Comparison of ENCODE assay signal across 11 mouse cellular contexts in the genomic region with DNA sequence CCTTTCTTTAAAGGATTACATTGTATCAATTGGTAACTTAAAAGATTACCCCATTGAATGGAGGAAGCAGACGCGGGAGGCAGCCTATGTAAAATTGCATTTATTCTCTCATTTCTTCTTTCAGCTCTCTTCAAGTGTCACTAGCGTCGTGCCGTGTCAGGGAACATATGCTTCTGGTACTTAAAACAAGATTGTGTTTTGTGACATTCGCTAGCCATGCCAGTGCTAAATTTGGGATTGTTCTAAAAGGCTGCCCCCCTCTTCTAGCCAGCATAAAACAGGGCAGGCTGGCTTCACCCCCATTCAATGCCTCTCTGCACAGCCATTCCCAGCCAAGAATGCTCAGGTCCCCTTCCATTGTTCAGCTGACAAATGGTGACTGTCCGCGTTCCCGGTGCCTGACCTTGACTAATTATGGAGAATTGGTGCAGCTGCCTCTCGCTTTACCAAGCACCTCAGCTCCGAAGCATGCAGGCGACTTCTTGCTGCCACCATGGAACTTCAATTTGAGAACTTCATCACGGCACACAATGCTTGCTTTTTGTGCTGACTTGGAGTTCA.
DNase-seq lines count a peak whose midpoint lies in the region; ATAC-seq lines count a peak whose summit lies in the region.
"Had no signal": no experiment of that assay in that cellular context is flagged by ENCODE, and none has a peak within 500 bp of the region (broad histone marks: within the 10 kb centered on the region; RNA-seq: fewer than 3 reads in every experiment).

No protein-coding gene starts in this region.

- peak overlapping the region; percentile 16 for H3K4me3 ChIP-seq in forebrain, embryonic 15.5 days
- peak overlapping the region; percentile 7; the same call in 1 of the 2 replicates for H3K4me3 ChIP-seq in midbrain, embryonic 14.5 days (replicated peaks; ENCODE audit: low read depth, low read length)
- H3K4me3 ChIP-seq: liver, embryonic 13.5 days had no signal

- ATAC-seq in forebrain, embryonic 15.5 days (replicated peaks) = peak; percentile 76
- peak; percentile 89 for ATAC-seq in midbrain, embryonic 14.5 days (ENCODE audit: low FRiP score, low TSS enrichment)
- ATAC-seq: Patski had no signal

- H3K4me1 ChIP-seq in forebrain, embryonic 15.5 days = peaks cover 20% of the 10 kb centered on the region
- peaks cover 25% of the 10 kb centered on the region for H3K4me1 ChIP-seq in midbrain, embryonic 14.5 days (ENCODE audit: control insufficient read depth, insufficient read depth, low read length)
- H3K4me1 ChIP-seq: liver, embryonic 13.5 days had no signal

- DNase-seq in cerebellum, postnatal 14 days = peak; percentile 17 to 22
- DNase-seq in cerebellum, adult 18-20 months = no peak
- DNase-seq in Muller cell, postnatal 12 days (ENCODE audit: inconsistent ontology term) = peak; percentile 58
- DNase-seq in midbrain, embryonic 14.5 days = peak; percentile 80
- no peak for DNase-seq in adrenal gland, postnatal 36 days
- DNase-seq in frontal cortex, adult 2 months (ENCODE audit: extremely low spot score in 1 of 2, low spot score in 1 of 2) = no peak
- DNase-seq in adrenal gland, adult 8-10 months = no peak
- DNase-seq: liver, embryonic 13.5 days had no signal

- no peaks in the 10 kb centered on the region for H3K36me3 ChIP-seq in forebrain, embryonic 15.5 days
- no peaks in the 10 kb centered on the region for H3K36me3 ChIP-seq in midbrain, embryonic 14.5 days (ENCODE audit: control insufficient read depth, insufficient read depth, low read length)
- H3K36me3 ChIP-seq: liver, embryonic 13.5 days had no signal

- peak overlapping the region; percentile 17; the same call in 1 of the 2 replicates for H3K9ac ChIP-seq in forebrain, embryonic 15.5 days (replicated peaks)
- H3K9ac ChIP-seq in midbrain, embryonic 14.5 days (replicated peaks; ENCODE audit: low read length) = no peak overlapping the region; the same call in 1 of the 2 replicates
- H3K9ac ChIP-seq: liver, embryonic 13.5 days had no signal

- peak overlapping the region; percentile 42 for H3K4me2 ChIP-seq in forebrain, embryonic 15.5 days (replicated peaks)
- H3K4me2 ChIP-seq in midbrain, embryonic 14.5 days (ENCODE audit: low read length) = peak overlapping the region; percentile 49
- H3K4me2 ChIP-seq: liver, embryonic 13.5 days had no signal

- peaks cover 11% of the 10 kb centered on the region for H3K27me3 ChIP-seq in forebrain, embryonic 15.5 days
- H3K27me3 ChIP-seq in midbrain, embryonic 14.5 days (ENCODE audit: control insufficient read depth, insufficient read depth, low read length) = no peaks in the 10 kb centered on the region
- H3K27me3 ChIP-seq: liver, embryonic 13.5 days; Patski had no signal

- H3K9me3 ChIP-seq in forebrain, embryonic 15.5 days = no peaks in the 10 kb centered on the region
- H3K9me3 ChIP-seq in midbrain, embryonic 14.5 days (ENCODE audit: control insufficient read depth, low read length) = no peaks in the 10 kb centered on the region
- H3K9me3 ChIP-seq: liver, embryonic 13.5 days had no signal

- 7% methylated on average over 13 of the region's 13 CpGs for WGBS in forebrain, embryonic 15.5 days
- 3% methylated on average over 13 of the region's 13 CpGs for WGBS in midbrain, embryonic 14.5 days

- H3K27ac ChIP-seq in forebrain, embryonic 15.5 days (replicated peaks) = no peak overlapping the region
- H3K27ac ChIP-seq in midbrain, embryonic 14.5 days (replicated peaks; ENCODE audit: low read depth, low read length) = peak overlapping the region; percentile 61
- H3K27ac ChIP-seq: kidney, postnatal 0 days; liver, embryonic 13.5 days had no signal

Comparison
In these comparisons a context has a peak if more than half of its experiments do, and no peak if none do; other contexts are left out.
1. DNase-seq: peak in cerebellum, postnatal 14 days (2 of 2), Muller cell, postnatal 12 days (single experiment) and midbrain, embryonic 14.5 days (single experiment); none in cerebellum, adult 18-20 months (0 of 2), adrenal gland, postnatal 36 days (0 of 2), frontal cortex, adult 2 months (0 of 2) and adrenal gland, adult 8-10 months (single experiment).